In the genomic region with DNA sequence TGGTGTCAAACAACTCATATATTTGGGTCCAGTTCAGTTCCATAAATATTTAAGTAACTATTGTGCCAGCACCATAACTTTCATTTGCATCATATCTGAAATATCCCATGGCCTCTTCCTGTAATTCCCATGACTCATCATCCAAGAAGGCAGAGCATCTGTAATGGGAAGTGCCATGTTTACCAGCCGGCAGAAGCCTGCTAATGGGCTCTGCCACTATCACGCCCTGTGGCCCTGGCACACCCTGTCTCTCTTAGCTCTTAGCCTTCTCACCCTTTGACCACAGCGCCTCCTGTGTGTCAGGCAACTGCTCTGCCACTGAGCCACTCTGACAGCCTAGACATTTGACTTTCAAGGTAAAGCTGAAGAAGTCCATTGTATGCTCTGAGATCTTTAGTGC, we compare ENCODE assay signal across 11 mouse cellular contexts. TPM values are rescaled to one million over a fixed set of nuclear protein-coding genes. Genes with fewer than 3 reads are reported as not detected.
DNase-seq lines count a peak whose midpoint lies in the region; ATAC-seq and TF ChIP-seq lines count a peak whose summit lies in the region.
"Had no signal": no experiment of that assay in that cellular context is flagged by ENCODE, and none has a peak within 500 bp of the region (broad histone marks: within the 10 kb centered on the region; RNA-seq: fewer than 3 reads in every experiment).

No protein-coding gene starts in this region.

- no peaks in the 10 kb centered on the region for H3K79me2 ChIP-seq in MEL (ENCODE audit: control insufficient read depth, insufficient read depth, low read length, poor library complexity)

- H3K36me3 ChIP-seq in midbrain, embryonic 11.5 days (ENCODE audit: control insufficient read depth, insufficient read depth, low read length) = no peaks in the 10 kb centered on the region
- no peaks in the 10 kb centered on the region for H3K36me3 ChIP-seq in midbrain, embryonic 10.5 days
- no peaks in the 10 kb centered on the region for H3K36me3 ChIP-seq in MEL (ENCODE audit: control insufficient read depth in 1 of 2, insufficient read depth in 2 of 2, low read length in 2 of 2)
- H3K36me3 ChIP-seq: liver, embryonic 15.5 days had no signal

- H3K4me2 ChIP-seq in midbrain, embryonic 11.5 days = no peak overlapping the region
- H3K4me2 ChIP-seq: liver, embryonic 15.5 days had no signal

- peak in 2 of 3 experiments; percentile 2 to 13; a peak in 2 of 6 replicates for TF ChIP-seq CTCF in MEL (IDR thresholded peaks at IDR 0.05 in 2 of 3, conservative IDR thresholded peaks at IDR 0.05 in 1 of 3; ENCODE audit: control insufficient read depth in 1 of 3, insufficient read depth in 1 of 3, low read depth in 2 of 3, low read length in 3 of 3, poor library complexity in 1 of 3, severe bottlenecking in 1 of 3)

- DNase-seq in heart, adult 11 months = peak; percentile 81
- DNase-seq in heart, adult 9 months (ENCODE audit: low spot score in 2 of 2) = no peak
- peak; percentile 79 for DNase-seq in midbrain, embryonic 11.5 days (ENCODE audit: low spot score, missing footprints)
- DNase-seq in midbrain, embryonic 10.5 days (ENCODE audit: low spot score) = no peak
- DNase-seq in MEL (ENCODE audit: low read depth, low spot score) = no peak
- peak; percentile 6 for DNase-seq in induced T-regulatory cell, adult 2 months (ENCODE audit: low read depth)
- no peak for DNase-seq in frontal cortex, postnatal 14 days (ENCODE audit: low spot score in 2 of 2)
- DNase-seq in gastrocnemius, postnatal 4 days (ENCODE audit: low spot score in 2 of 2) = no peak
- DNase-seq: heart, postnatal 14 days; kidney, postnatal 14 days had no signal

- 53% methylated on average over 3 of the region's 3 CpGs for WGBS in midbrain, embryonic 11.5 days
- 55% methylated on average over 3 of the region's 3 CpGs for WGBS in midbrain, embryonic 10.5 days

- peak; percentile 10 for TF ChIP-seq RAD21 in MEL (IDR thresholded peaks at IDR 0.05; ENCODE audit: low read depth, low read length)

- no peak for TF ChIP-seq EP300 in MEL (IDR thresholded peaks at IDR 0.05; ENCODE audit: low read depth in 1 of 2, low read length in 2 of 2)

- no peak overlapping the region for H3K27ac ChIP-seq in midbrain, embryonic 11.5 days (ENCODE audit: low read depth, low read length)
- H3K27ac ChIP-seq in midbrain, embryonic 10.5 days (replicated peaks) = no peak overlapping the region
- H3K27ac ChIP-seq in MEL (ENCODE audit: control insufficient read depth, low read depth, low read length) = no peak overlapping the region
- H3K27ac ChIP-seq: liver, embryonic 15.5 days had no signal

- H3K4me3 ChIP-seq in midbrain, embryonic 11.5 days (ENCODE audit: low read depth, low read length) = no peak overlapping the region
- H3K4me3 ChIP-seq in midbrain, embryonic 10.5 days = no peak overlapping the region
- H3K4me3 ChIP-seq in MEL (ENCODE audit: control insufficient read depth in 1 of 2, insufficient read depth in 1 of 2, low read depth in 2 of 2, low read length in 2 of 2) = no peak overlapping the region
- H3K4me3 ChIP-seq: liver, embryonic 15.5 days had no signal

- H3K9ac ChIP-seq in midbrain, embryonic 11.5 days (ENCODE audit: low read length) = no peak overlapping the region
- no peak overlapping the region for H3K9ac ChIP-seq in MEL (ENCODE audit: control insufficient read depth, low read depth, low read length, poor library complexity, severe bottlenecking)
- H3K9ac ChIP-seq: liver, embryonic 15.5 days had no signal

- H3K4me1 ChIP-seq in midbrain, embryonic 11.5 days (ENCODE audit: control insufficient read depth, insufficient read depth, low read length) = no peaks in the 10 kb centered on the region
- H3K4me1 ChIP-seq in midbrain, embryonic 10.5 days = peaks cover 21% of the 10 kb centered on the region
- no peaks in the 10 kb centered on the region for H3K4me1 ChIP-seq in MEL (ENCODE audit: control insufficient read depth in 1 of 2, insufficient read depth in 2 of 2, low read length in 2 of 2)
- H3K4me1 ChIP-seq: liver, embryonic 15.5 days had no signal

- TF ChIP-seq POLR2A in MEL (IDR thresholded peaks at IDR 0.05; ENCODE audit: control insufficient read depth in 1 of 2, insufficient read depth in 1 of 2, low read depth in 1 of 2, low read length in 2 of 2, poor library complexity in 1 of 2) = no peak

- no peak for ATAC-seq in midbrain, embryonic 11.5 days (ENCODE audit: low FRiP score)

- peaks cover 18% of the 10 kb centered on the region for H3K27me3 ChIP-seq in midbrain, embryonic 11.5 days (ENCODE audit: control insufficient read depth, insufficient read depth, low read length)
- H3K27me3 ChIP-seq in midbrain, embryonic 10.5 days (ENCODE audit: low read depth, poor library complexity, severe bottlenecking) = peaks cover 58% of the 10 kb centered on the region
- no peaks in the 10 kb centered on the region for H3K27me3 ChIP-seq in MEL (ENCODE audit: control insufficient read depth in 1 of 2, insufficient read depth in 2 of 2, low read length in 2 of 2)

- no peaks in the 10 kb centered on the region for H3K9me3 ChIP-seq in midbrain, embryonic 11.5 days (ENCODE audit: control insufficient read depth, low read length)
- H3K9me3 ChIP-seq in midbrain, embryonic 10.5 days (replicated peaks) = no peaks in the 10 kb centered on the region
- no peaks in the 10 kb centered on the region for H3K9me3 ChIP-seq in MEL (replicated peaks; ENCODE audit: insufficient read depth, low read length)
- H3K9me3 ChIP-seq: liver, embryonic 15.5 days had no signal

TF ChIP-seq in MEL, 35 proteins besides CTCF, POLR2A, EP300 and RAD21:
- no peak for TF ChIP-seq JUND (IDR thresholded peaks at IDR 0.05; ENCODE audit: low read depth, low read length)
- TF ChIP-seq CHD1 (IDR thresholded peaks at IDR 0.05; ENCODE audit: low read depth, low read length) = no peak
- no peak for TF ChIP-seq TBP (IDR thresholded peaks at IDR 0.05; ENCODE audit: low read depth, low read length)
- no peak for TF ChIP-seq USF2 (IDR thresholded peaks at IDR 0.05; ENCODE audit: borderline replicate concordance in 1 of 2, insufficient read depth in 1 of 2, low read depth in 1 of 2, low read length in 2 of 2)
- TF ChIP-seq CHD2 (IDR thresholded peaks at IDR 0.05; ENCODE audit: low read length) = no peak
- no peak for TF ChIP-seq HCFC1 (IDR thresholded peaks at IDR 0.05; ENCODE audit: low read depth, low read length)
- TF ChIP-seq UBTF (IDR thresholded peaks at IDR 0.05; ENCODE audit: borderline replicate concordance, insufficient read depth, low read depth, low read length) = no peak
- TF ChIP-seq MAZ (IDR thresholded peaks at IDR 0.05; ENCODE audit: low read depth, low read length) = no peak
- no peak for TF ChIP-seq ZC3H11A (IDR thresholded peaks at IDR 0.05; ENCODE audit: low read depth, low read length)
- TF ChIP-seq POLR2AphosphoS2 (IDR thresholded peaks at IDR 0.05; ENCODE audit: low read length) = no peak
- no peak for TF ChIP-seq RCOR1 (IDR thresholded peaks at IDR 0.05; ENCODE audit: low read depth, low read length)
- TF ChIP-seq ZNF384 (IDR thresholded peaks at IDR 0.05; ENCODE audit: low read depth, low read length) = no peak
- no peak for TF ChIP-seq NRF1 (IDR thresholded peaks at IDR 0.05; ENCODE audit: insufficient read depth, low read depth, low read length, poor library complexity, severe bottlenecking)
TF ChIP-seq in MEL: peak in this region for 0.

RNA-seq across cellular contexts. Expression of a gene that starts 3.1 kb away (rescaled TPM):
- 1.4 and 2.7 TPM in 2 replicates for polyA plus RNA-seq in midbrain, embryonic 11.5 days (2014; fragmentation: Nextera tagmentation; extraction: Ambion mirVana)
- 0.72 and 1.6 TPM in 2 replicates for polyA plus RNA-seq in midbrain, embryonic 10.5 days (2016; fragmentation: Nextera tagmentation; extraction: Ambion mirVana)
- not detected in 2 replicates for total RNA-seq in MEL (2012; rRNA removed)
- not detected for polyA plus RNA-seq in MEL (2012; ENCODE audit: insufficient read depth in 1 of 2, insufficient read length in 2 of 2, low read depth in 1 of 2, low replicate concordance in 2 of 2, missing spikeins in 1 of 2)
- total RNA-seq in gastrocnemius, postnatal 4 days (2021) = 10 to 100 TPM; 12.3 to 12.9 TPM

Comparison
In these comparisons a context has a peak if more than half of its experiments do, and no peak if none do; other contexts are left out.
1. DNase-seq: peak in heart, adult 11 months (single experiment), midbrain, embryonic 11.5 days (single experiment) and induced T-regulatory cell, adult 2 months (single experiment); none in heart, adult 9 months (0 of 2), midbrain, embryonic 10.5 days (single experiment), MEL (single experiment), frontal cortex, postnatal 14 days (0 of 2) and gastrocnemius, postnatal 4 days (0 of 2).